Mouse (Mus musculus): Measurements from ENCODE around the gene Rad1.

GRCm38 (mm10) chr15:10499593-10499992, 13.8 kb downstream of the Rad1 start:
- TF ChIP-seq CTCF (IDR thresholded peaks at IDR 0.05; ENCODE audit: low read depth), result no peak
- no peak for TF ChIP-seq EP300 (IDR thresholded peaks at IDR 0.05; ENCODE audit: low read depth)
